Mouse (Mus musculus): ENCODE measurements around the gene Marc2. TPM values are rescaled to one million over a fixed set of nuclear protein-coding genes. Genes with fewer than 3 reads are reported as not detected.

Marc2 gene
- total RNA-seq, 2 experiments from 2014 or later = 117 to 122 TPM

Small RNA genes lying within 50 kb of the gene (microRNA-seq; reads per million reads assigned to microRNA genes)
- gene Mir1981 = 221 to 244 reads per million in 2 experiments

Other genes with a start within 250 kb of the Marc2 start
- 1 to 10 TPM in 1 of 2 experiments, under 1 TPM in 1; 0.61 to 1.1 TPM for gene Hlx, start 113.8 kb downstream of the Marc2 start, total RNA-seq (2021)
- gene Marc1, start 35.1 kb downstream of the Marc2 start, total RNA-seq (2021) = under 1 TPM in 1 of 2 experiments, not detected in 1; 0.25 TPM
- gene C130074G19Rik, start 36.8 kb upstream of the Marc2 start, total RNA-seq (2021) = 1 to 10 TPM; 7.1 to 8.8 TPM
- 10 to 100 TPM; 45.1 to 46.6 TPM for gene Mark1, start 153.1 kb upstream of the Marc2 start, total RNA-seq (2021)

All from layer of hippocampus, adult 18-20 months (tissue).